Mouse (Mus musculus) layer of hippocampus, adult 11-12 months (tissue): ENCODE data around the gene Abhd11.
"Not testable (repeated sequence)": the region's sequence is repeated elsewhere in the genome, so short reads cannot be mapped to it uniquely, and the experiment has no call there.

Experiments
- DNase-seq: peaks from one replicate; pipeline ENCODE4 v3.0.0; 2022; ENCODE audit warnings: low spot score

The Abhd11 gene

GRCm38 (mm10) chr5:135008671-135009589 is at the start of gene Abhd11:
TSS of gene Abhd11 (plus strand) at chr5:135009152.
- peak; percentile 99 for DNase-seq

GRCm38 (mm10) chr5:134960430-134960829 is 48.5 kb upstream of the Abhd11 start:
- DNase-seq, result no peak

- DNase-seq, result no peak
These were observed 47.4 kb upstream of the Abhd11 start for GRCm38 (mm10) chr5:134961519-134961918.

- DNase-seq, result no peak
These were observed 45.4 kb upstream of the Abhd11 start for GRCm38 (mm10) chr5:134963546-134963945.

- not testable (repeated sequence) for DNase-seq
These were observed 44.3 kb upstream of the Abhd11 start for GRCm38 (mm10) chr5:134964655-134965054.

GRCm38 (mm10) chr5:134965473-134965851 is 43.5 kb upstream of the Abhd11 start:
- DNase-seq, result peak; percentile 76

- DNase-seq, result peak; percentile 34
These were observed 42.8 kb upstream of the Abhd11 start for GRCm38 (mm10) chr5:134965852-134966821.

- no peak for DNase-seq
These were observed 41.6 kb upstream of the Abhd11 start for GRCm38 (mm10) chr5:134967164-134967944.

- DNase-seq, result no peak
These were observed 38.3 kb upstream of the Abhd11 start for GRCm38 (mm10) chr5:134970671-134971070.

- no peak for DNase-seq
These were observed 35.9 kb upstream of the Abhd11 start for GRCm38 (mm10) chr5:134973081-134973480.

GRCm38 (mm10) chr5:134973526-134973925 is 35.4 kb upstream of the Abhd11 start:
- no peak for DNase-seq

- DNase-seq, result no peak
These were observed 34.7 kb upstream of the Abhd11 start for GRCm38 (mm10) chr5:134974294-134974693.

- no peak for DNase-seq
These were observed 34.0 kb upstream of the Abhd11 start for GRCm38 (mm10) chr5:134974921-134975320.

GRCm38 (mm10) chr5:134976164-134976563 is 32.8 kb upstream of the Abhd11 start:
- DNase-seq, result no peak

- no peak for DNase-seq
These were observed 32.2 kb upstream of the Abhd11 start for GRCm38 (mm10) chr5:134976577-134977250.

GRCm38 (mm10) chr5:134977837-134978236 is 31.1 kb upstream of the Abhd11 start:
- no peak for DNase-seq

- no peak for DNase-seq
These were observed 27.8 kb upstream of the Abhd11 start for GRCm38 (mm10) chr5:134981149-134981548.

- DNase-seq, result no peak
These were observed 25.8 kb upstream of the Abhd11 start for GRCm38 (mm10) chr5:134983111-134983510.

- DNase-seq, result no peak
These were observed 25.2 kb upstream of the Abhd11 start for GRCm38 (mm10) chr5:134983771-134984170.

- DNase-seq, result no peak
These were observed 23.2 kb upstream of the Abhd11 start, which contains the start of gene Cldn3 for GRCm38 (mm10) chr5:134985633-134986297. TSS of gene Cldn3 (plus strand) at chr5:134986214.
